Mouse (Mus musculus) heart, adult 2 months (tissue): Measurements from ENCODE around the gene Prkar1b. TPM values are rescaled to one million over a fixed set of nuclear protein-coding genes. Genes with fewer than 3 reads are reported as not detected.

ENCODE experiments used
- DNase-seq, 2 experiments: peaks; one replicate each; pipeline ENCODE4 v3.0.0; 2021
- H3K27ac ChIP-seq: fragments of 200-600 bp; 2 replicates; pipeline ENCODE4 v1.8.1; 2022
- H3K27me3 ChIP-seq: fragments of 200-500 bp; 2 replicates; pipeline ENCODE4 v1.6.1; 2012; ENCODE audit warnings: mild to moderate bottlenecking, low read length, inconsistent platforms, mixed read lengths; ENCODE audit not compliant: control insufficient read depth, insufficient read depth
- H3K36me3 ChIP-seq: fragments of 200-500 bp; 2 replicates; pipeline ENCODE4 v1.6.1; 2012; ENCODE audit warnings: low read length, inconsistent platforms; ENCODE audit not compliant: control insufficient read depth, insufficient read depth
- H3K4me1 ChIP-seq: fragments of 200-500 bp; 2 replicates; pipeline ENCODE4 v1.6.1; 2011; ENCODE audit warnings: low read length; ENCODE audit not compliant: control insufficient read depth, insufficient read depth
- H3K4me3 ChIP-seq: fragments of 200-600 bp; 2 replicates; pipeline ENCODE4 v1.8.1; 2022
- H3K79me2 ChIP-seq: fragments of 200-500 bp; replicated peaks from 2 replicates; pipeline ENCODE4 v1.6.1; 2012; ENCODE audit warnings: mild to moderate bottlenecking, inconsistent platforms, low read length, moderate library complexity, mixed read lengths; ENCODE audit not compliant: control insufficient read depth, insufficient read depth
- H3K9ac ChIP-seq: fragments of 200-500 bp; 2 replicates; pipeline ENCODE4 v1.6.1; 2012; ENCODE audit warnings: low read depth, mild to moderate bottlenecking, control low read depth, inconsistent platforms, low read length, mixed read lengths
- CTCF ChIP-seq: fragments of 200-600 bp; IDR thresholded peaks from 2 replicates; pipeline ENCODE4 v1.8.1; 2022; ENCODE audit warnings: antibody characterized with exemption, mild to moderate bottlenecking, moderate library complexity
- EP300 ChIP-seq: fragments of 200-500 bp; IDR thresholded peaks from 2 replicates; pipeline ENCODE4 v1.6.1; 2011; ENCODE audit warnings: low read depth, low read length, control low read depth; ENCODE audit not compliant: insufficient read depth
- POLR2A ChIP-seq: fragments of 200-500 bp; IDR thresholded peaks from 2 replicates; pipeline ENCODE4 v1.6.1; 2011; ENCODE audit warnings: mild to moderate bottlenecking, low read depth, low read length, control low read depth; ENCODE audit not compliant: insufficient read depth
- WGBS: fragments of 180-500 bp; shearing (Covaris S2); methylation state at CpG from one replicate; pipeline ENCODE4 v1.1.7; 2018; 5-methylcytosine and 5-hydroxymethylcytosine counted together
- intact Hi-C: fragments of 180-260 bp; cut with DNase I; formaldehyde crosslinking; loops from one replicate; pipeline ENCODE4 v1.15.1; 2025
- polyA plus RNA-seq: library from polyadenylated mRNA; depleted of rRNA; stranded (reverse); fragments of >200 nt; gene quantifications from 2 replicates; pipeline ENCODE4 v1.2.3, GENCODE M21; 2012
- total RNA-seq, 2 experiments: library from RNA; stranded (reverse); gene quantifications; 2 replicates each; pipeline ENCODE4 v1.2.3; 2021

The Prkar1b gene
- total and polyA plus RNA-seq, 3 experiments = 1.4 to 2.0 (median 1.5) TPM

GRCm38 (mm10) chr5:139134501-139134900 is 15.3 kb downstream of the Prkar1b start:
- no peaks in the 10 kb centered on the region for H3K79me2 ChIP-seq
- intact Hi-C loops = no loop called here
- no peaks in the 10 kb centered on the region for H3K27me3 ChIP-seq

GRCm38 (mm10) chr5:139130351-139130750 is 19.4 kb downstream of the Prkar1b start:
- intact Hi-C loops = no loop called here
- no peak for DNase-seq
- H3K27me3 ChIP-seq = no peaks in the 10 kb centered on the region
- no peak overlapping the region for H3K27ac ChIP-seq
- no peaks in the 10 kb centered on the region for H3K4me1 ChIP-seq
- TF ChIP-seq EP300 = no peak
- TF ChIP-seq CTCF = no peak
- no peak for TF ChIP-seq POLR2A
- 82% methylated on average over 5 of the region's 5 CpGs for WGBS
- no peak overlapping the region for H3K4me3 ChIP-seq
- no peaks in the 10 kb centered on the region for H3K79me2 ChIP-seq
- H3K9ac ChIP-seq = no peak overlapping the region
- H3K36me3 ChIP-seq = no peaks in the 10 kb centered on the region

More at GRCm38 (mm10) chr5:139134501-139134900, 15.3 kb downstream of the Prkar1b start:
- Histone ChIP-seq H3K36me3 (no peaks in the 10 kb centered on the region), H3K9ac (no peak overlapping the region), H3K4me1 (no peaks in the 10 kb centered on the region; the same call in 1 of the 2 replicates), H3K27ac (no peak overlapping the region), H3K4me3 (no peak overlapping the region)
- WGBS = 63% methylated on average over 8 of the region's 8 CpGs
- TF ChIP-seq POLR2A (no peak), CTCF (no peak), EP300 (no peak)
- DNase-seq = no peak

- peak overlapping the region; percentile 31; the same call in 1 of the 2 replicates for H3K4me3 ChIP-seq
- no peak overlapping the region for H3K27ac ChIP-seq
- intact Hi-C loops = no loop called here
- no peak for TF ChIP-seq CTCF
- no peak for TF ChIP-seq EP300
- TF ChIP-seq POLR2A = no peak
- 7% methylated on average over 32 of the region's 55 CpGs for WGBS
- DNase-seq = no peak
- H3K79me2 ChIP-seq = no peaks in the 10 kb centered on the region
- H3K27me3 ChIP-seq = no peaks in the 10 kb centered on the region
- no peaks in the 10 kb centered on the region for H3K4me1 ChIP-seq
- H3K36me3 ChIP-seq = no peaks in the 10 kb centered on the region
- H3K9ac ChIP-seq = peak overlapping the region; percentile 43; the same call in 1 of the 2 replicates
These were observed 20.1 kb downstream of the Prkar1b start for GRCm38 (mm10) chr5:139129572-139130151.

- H3K4me1 ChIP-seq = no peaks in the 10 kb centered on the region
- no peak overlapping the region for H3K9ac ChIP-seq
- TF ChIP-seq POLR2A = no peak
- no peak for TF ChIP-seq CTCF
- no peak for TF ChIP-seq EP300
- no peaks in the 10 kb centered on the region for H3K36me3 ChIP-seq
- DNase-seq = no peak
- intact Hi-C loops = no loop called here
- 23% methylated on average over 12 of the region's 12 CpGs for WGBS
- H3K27me3 ChIP-seq = no peaks in the 10 kb centered on the region
- H3K27ac ChIP-seq = no peak overlapping the region
- H3K4me3 ChIP-seq = no peak overlapping the region
- H3K79me2 ChIP-seq = no peaks in the 10 kb centered on the region
These were observed 20.7 kb downstream of the Prkar1b start for GRCm38 (mm10) chr5:139129078-139129477.

GRCm38 (mm10) chr5:139128476-139129065 is 21.2 kb downstream of the Prkar1b start:
- WGBS = 73% methylated on average over 12 of the region's 12 CpGs
- Histone ChIP-seq H3K4me3 (no peak overlapping the region), H3K36me3 (no peaks in the 10 kb centered on the region), H3K27ac (no peak overlapping the region), H3K9ac (no peak overlapping the region), H3K79me2 (no peaks in the 10 kb centered on the region), H3K4me1 (no peaks in the 10 kb centered on the region), H3K27me3 (no peaks in the 10 kb centered on the region)
- TF ChIP-seq POLR2A (no peak), CTCF (no peak), EP300 (no peak)
- intact Hi-C loops = no loop called here
- DNase-seq = no peak

GRCm38 (mm10) chr5:139125717-139126116 is 24.1 kb downstream of the Prkar1b start:
- TF ChIP-seq POLR2A = no peak
- TF ChIP-seq CTCF = no peak
- no peak for TF ChIP-seq EP300
- no peaks in the 10 kb centered on the region for H3K27me3 ChIP-seq

More at GRCm38 (mm10) chr5:139125717-139126116, 24.1 kb downstream of the Prkar1b start:
- intact Hi-C loops = no loop called here
- H3K36me3 ChIP-seq = no peaks in the 10 kb centered on the region
- no peaks in the 10 kb centered on the region for H3K79me2 ChIP-seq
- H3K4me1 ChIP-seq = no peaks in the 10 kb centered on the region
- no peak for DNase-seq
- 84% methylated on average over 3 of the region's 3 CpGs for WGBS
- H3K27ac ChIP-seq = no peak overlapping the region
- H3K4me3 ChIP-seq = no peak overlapping the region
- H3K9ac ChIP-seq = no peak overlapping the region
